Mouse (Mus musculus): ENCODE data around the gene Lrrc19. TPM values are rescaled to one million over a fixed set of nuclear protein-coding genes. Genes with fewer than 3 reads are reported as not detected.
A peak's percentile ranks its signal among the peaks of the same experiment; 100 is the strongest.

The Lrrc19 gene
- total and polyA plus RNA-seq, 2 experiments from 2014 or later = 0.10 TPM; not detected in 1

GRCm38 (mm10) chr4:94604452-94605019, 45.4 kb downstream of the Lrrc19 start:
- no peak for TF ChIP-seq EP300 (IDR thresholded peaks at IDR 0.05; ENCODE audit: low read depth)
- TF ChIP-seq CTCF (IDR thresholded peaks at IDR 0.05; ENCODE audit: low read depth) = no peak
- H3K9ac ChIP-seq (replicated peaks; ENCODE audit: low read depth, low read length) = no peak overlapping the region
- DNase-seq (ENCODE audit: low spot score) (no peak), ATAC-seq (ENCODE audit: insufficient read depth, low read depth) (no peak)
- H3K9me3 ChIP-seq (replicated peaks; ENCODE audit: control insufficient read depth, low read length) = no peaks in the 10 kb centered on the region
- no peaks in the 10 kb centered on the region for H3K36me3 ChIP-seq (replicated peaks; ENCODE audit: control insufficient read depth, insufficient read depth, low read length)
- no peak overlapping the region for H3K27ac ChIP-seq (ENCODE audit: low read depth)
- 75% methylated on average over 2 of the region's 2 CpGs for WGBS
- H3K4me2 ChIP-seq (ENCODE audit: low read depth, low read length) = no peak overlapping the region
- no peaks in the 10 kb centered on the region for H3K27me3 ChIP-seq (ENCODE audit: control insufficient read depth, insufficient read depth, low read length)
- no peak overlapping the region for H3K4me3 ChIP-seq (ENCODE audit: low read depth, low read length)
- peaks cover 7% of the 10 kb centered on the region; the same call in 1 of the 2 replicates for H3K4me1 ChIP-seq (ENCODE audit: control insufficient read depth, insufficient read depth)

- TF ChIP-seq CTCF (IDR thresholded peaks at IDR 0.05; ENCODE audit: low read depth) = no peak
- TF ChIP-seq EP300 (IDR thresholded peaks at IDR 0.05; ENCODE audit: low read depth) = no peak; the same call in 1 of the 2 replicates
- under 1% methylated on average over 60 of the region's 61 CpGs for WGBS
- DNase-seq (ENCODE audit: low spot score) (peak; percentile 90), ATAC-seq (ENCODE audit: insufficient read depth, low read depth) (peak; percentile 98)
- Histone ChIP-seq H3K9me3 (replicated peaks; ENCODE audit: control insufficient read depth, low read length) (no peaks in the 10 kb centered on the region), H3K4me1 (ENCODE audit: control insufficient read depth, insufficient read depth) (peaks cover 7% of the 10 kb centered on the region; the same call in 1 of the 2 replicates), H3K9ac (replicated peaks; ENCODE audit: low read depth, low read length) (peak within 1 kb of the TSS; percentile 77), H3K4me3 (ENCODE audit: low read depth, low read length) (peak within 1 kb of the TSS; percentile 90), H3K27ac (ENCODE audit: low read depth) (peak within 1 kb of the TSS; percentile 89), H3K27me3 (ENCODE audit: control insufficient read depth, insufficient read depth, low read length) (no peaks in the 10 kb centered on the region), H3K4me2 (ENCODE audit: low read depth, low read length) (peak within 1 kb of the TSS; percentile 72), H3K36me3 (replicated peaks; ENCODE audit: control insufficient read depth, insufficient read depth, low read length) (no peaks in the 10 kb centered on the region)
These were observed 46.8 kb downstream of the Lrrc19 start, which contains the start of gene Plaa for GRCm38 (mm10) chr4:94603031-94603629. Plaa (minus strand) TSS chr4:94603244.

DNA sequence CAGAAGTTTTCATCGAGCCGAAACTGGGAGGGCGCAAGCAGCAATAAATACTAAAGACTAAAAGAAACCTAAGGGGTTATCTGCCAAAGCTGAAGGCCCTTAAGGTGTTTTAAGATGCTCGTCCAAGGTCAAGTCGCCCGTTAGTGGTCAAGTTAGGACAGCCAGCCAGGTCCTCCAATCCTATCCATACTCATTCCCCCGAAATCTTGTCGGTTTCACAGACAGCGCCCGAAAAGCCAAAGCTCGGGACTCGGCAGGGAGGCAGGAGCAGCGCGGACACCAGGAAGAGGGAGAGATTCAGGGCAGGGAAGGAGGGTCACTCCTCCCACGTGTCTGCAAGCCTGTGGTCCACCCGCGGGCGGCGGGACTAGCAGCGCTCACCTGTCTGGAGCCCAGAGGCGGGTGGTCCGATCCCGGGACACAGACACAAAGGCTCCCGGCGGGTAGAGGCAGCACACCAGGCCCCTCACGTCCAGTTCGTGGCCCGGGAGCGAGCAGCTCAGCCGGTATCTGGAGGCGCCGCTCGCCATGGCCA, 47.4 kb downstream of the Lrrc19 start:
- WGBS = under 1% methylated on average over 32 of the region's 33 CpGs
- Histone ChIP-seq H3K9me3 (replicated peaks; ENCODE audit: control insufficient read depth, low read length) (no peaks in the 10 kb centered on the region), H3K9ac (replicated peaks; ENCODE audit: low read depth, low read length) (peak overlapping the region; percentile 77), H3K36me3 (replicated peaks; ENCODE audit: control insufficient read depth, insufficient read depth, low read length) (no peaks in the 10 kb centered on the region), H3K4me1 (ENCODE audit: control insufficient read depth, insufficient read depth) (peaks cover 7% of the 10 kb centered on the region; the same call in 1 of the 2 replicates), H3K27me3 (ENCODE audit: control insufficient read depth, insufficient read depth, low read length) (no peaks in the 10 kb centered on the region), H3K4me3 (ENCODE audit: low read depth, low read length) (peak overlapping the region; percentile 90), H3K4me2 (ENCODE audit: low read depth, low read length) (peak overlapping the region; percentile 72), H3K27ac (ENCODE audit: low read depth) (peak overlapping the region; percentile 89)
- DNase-seq (ENCODE audit: low spot score) (peak; percentile 39), ATAC-seq (ENCODE audit: insufficient read depth, low read depth) (peak; percentile 71)
- TF ChIP-seq CTCF (IDR thresholded peaks at IDR 0.05; ENCODE audit: low read depth) (no peak), EP300 (IDR thresholded peaks at IDR 0.05; ENCODE audit: low read depth) (no peak)

- no peak overlapping the region for H3K27ac ChIP-seq (ENCODE audit: low read depth)
- H3K4me2 ChIP-seq (ENCODE audit: low read depth, low read length) = peak overlapping the region; percentile 72; the same call in 1 of the 2 replicates
- no peak overlapping the region for H3K9ac ChIP-seq (replicated peaks; ENCODE audit: low read depth, low read length)
- WGBS = 85% methylated on average over 4 of the region's 4 CpGs
- ATAC-seq (ENCODE audit: insufficient read depth, low read depth) (no peak), DNase-seq (ENCODE audit: low spot score) (no peak)
- H3K36me3 ChIP-seq (replicated peaks; ENCODE audit: control insufficient read depth, insufficient read depth, low read length) = no peaks in the 10 kb centered on the region
- no peak overlapping the region for H3K4me3 ChIP-seq (ENCODE audit: low read depth, low read length)
- no peaks in the 10 kb centered on the region for H3K9me3 ChIP-seq (replicated peaks; ENCODE audit: control insufficient read depth, low read length)
- peaks cover 7% of the 10 kb centered on the region; the same call in 1 of the 2 replicates for H3K4me1 ChIP-seq (ENCODE audit: control insufficient read depth, insufficient read depth)
- no peaks in the 10 kb centered on the region for H3K27me3 ChIP-seq (ENCODE audit: control insufficient read depth, insufficient read depth, low read length)
- 0 out of 2 replicates have a peak, but pooled peaks have one; percentile 6 for TF ChIP-seq CTCF (IDR thresholded peaks at IDR 0.05; ENCODE audit: low read depth)
- TF ChIP-seq EP300 (IDR thresholded peaks at IDR 0.05; ENCODE audit: low read depth) = no peak
These were observed 48.5 kb downstream of the Lrrc19 start for GRCm38 (mm10) chr4:94601395-94601794.

GRCm38 (mm10) chr4:94592709-94593108, 57.2 kb downstream of the Lrrc19 start:
- Histone ChIP-seq H3K9ac (replicated peaks; ENCODE audit: low read depth, low read length) (no peak overlapping the region), H3K27ac (ENCODE audit: low read depth) (no peak overlapping the region), H3K9me3 (replicated peaks; ENCODE audit: control insufficient read depth, low read length) (no peaks in the 10 kb centered on the region), H3K4me2 (ENCODE audit: low read depth, low read length) (no peak overlapping the region), H3K4me3 (ENCODE audit: low read depth, low read length) (no peak overlapping the region), H3K27me3 (ENCODE audit: control insufficient read depth, insufficient read depth, low read length) (no peaks in the 10 kb centered on the region), H3K36me3 (replicated peaks; ENCODE audit: control insufficient read depth, insufficient read depth, low read length) (no peaks in the 10 kb centered on the region), H3K4me1 (ENCODE audit: control insufficient read depth, insufficient read depth) (0 out of 2 replicates have a peak, but pooled peaks cover 7% of the 10 kb centered on the region)
- ATAC-seq (ENCODE audit: insufficient read depth, low read depth) (no peak), DNase-seq (ENCODE audit: low spot score) (no peak)
- no peak for TF ChIP-seq EP300 (IDR thresholded peaks at IDR 0.05; ENCODE audit: low read depth)
- TF ChIP-seq CTCF (IDR thresholded peaks at IDR 0.05; ENCODE audit: low read depth) = no peak

Measured in heart, postnatal 0 days (tissue).